Mouse (Mus musculus): Measurements from ENCODE around the gene 1600012H06Rik.
"Not testable (repeated sequence)": the region's sequence is repeated elsewhere in the genome, so short reads cannot be mapped to it uniquely, and the experiment has no call there.

1600012H06Rik gene

DNA sequence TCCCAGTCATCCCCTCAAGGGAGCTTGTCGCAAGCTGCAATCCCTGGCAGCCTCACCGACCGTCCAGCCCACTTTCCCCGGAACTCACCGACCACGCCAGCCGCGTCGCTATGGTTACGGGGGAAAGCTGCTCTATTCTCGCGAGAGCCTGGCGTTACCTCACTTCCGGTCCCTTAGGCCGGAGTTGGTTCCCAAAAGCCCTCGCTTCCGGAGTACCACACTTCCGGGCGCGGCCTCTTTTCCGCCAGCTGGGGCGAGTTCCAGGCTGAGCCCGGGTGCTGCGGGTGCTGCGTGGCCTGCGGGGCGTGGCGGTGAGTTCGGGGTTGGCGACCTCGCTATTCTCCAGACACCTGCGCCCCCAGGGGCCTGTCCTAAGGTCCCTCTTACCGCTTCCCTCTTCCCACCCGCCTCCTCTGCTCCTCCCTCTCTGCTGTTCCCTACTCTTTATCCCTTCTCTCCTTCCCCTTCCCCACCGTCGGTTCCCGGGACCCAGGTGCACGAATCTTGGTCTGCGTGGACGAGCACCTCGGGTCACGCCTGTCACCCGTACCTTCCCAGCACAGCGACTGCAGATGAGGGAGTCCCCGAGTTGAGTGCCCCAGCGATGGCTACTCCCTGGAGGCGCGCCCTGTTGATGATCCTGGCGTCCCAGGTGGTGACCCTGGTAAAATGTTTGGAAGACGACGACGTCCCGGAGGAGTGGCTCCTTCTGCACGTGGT, at the start of gene 1600012H06Rik, which contains the start of gene Wdr27:
Gene 1600012H06Rik, plus strand, starts transcription at position 176 of the 720 bp plus-strand sequence.
Gene Wdr27, minus strand, starts transcription at position 150 of the 720 bp plus-strand sequence.
- peak; percentile 99 for DNase-seq (ENCODE audit: low spot score)

GRCm38 (mm10) chr17:14895058-14895457, 47.9 kb upstream of the 1600012H06Rik start:
- DNase-seq (ENCODE audit: low spot score) = not testable (repeated sequence)

GRCm38 (mm10) chr17:14898972-14899371, 44.0 kb upstream of the 1600012H06Rik start:
- no peak for DNase-seq (ENCODE audit: low spot score)

- DNase-seq (ENCODE audit: low spot score) = no peak
Observed at GRCm38 (mm10) chr17:14903212-14903611, 39.8 kb upstream of the 1600012H06Rik start.

GRCm38 (mm10) chr17:14904206-14904605, 38.8 kb upstream of the 1600012H06Rik start:
- no peak for DNase-seq (ENCODE audit: low spot score)

DNA sequence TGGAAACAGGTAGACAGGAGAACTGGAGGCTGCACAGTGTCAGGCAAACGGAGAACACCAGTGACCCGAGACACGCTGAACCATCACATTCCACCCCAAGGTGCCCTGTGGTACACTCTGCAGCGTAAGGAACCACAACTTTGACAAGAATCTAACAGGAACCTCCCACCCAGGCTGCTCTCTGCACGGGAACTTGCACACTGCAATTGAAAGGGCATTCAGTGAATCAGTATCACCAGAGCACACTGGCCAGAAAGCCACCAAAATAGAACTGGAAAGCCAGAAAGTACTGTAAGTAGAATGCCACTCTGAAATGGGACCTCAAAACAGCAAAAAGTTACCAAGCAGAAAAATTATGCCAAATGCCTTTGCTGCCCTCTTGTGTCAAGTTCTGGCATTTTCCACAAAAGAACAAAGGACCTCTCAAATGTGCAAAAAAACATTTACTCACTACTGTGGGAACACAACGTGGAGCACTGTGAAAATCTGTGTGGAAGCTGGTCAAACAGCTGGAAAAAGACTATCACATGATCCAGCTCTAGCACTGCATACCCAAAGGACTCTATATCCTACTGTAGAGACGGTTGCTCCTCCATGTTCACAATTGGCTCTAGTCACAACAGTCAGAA, 38.2 kb upstream of the 1600012H06Rik start:
- peak; percentile 68 for DNase-seq (ENCODE audit: low spot score)

- DNase-seq (ENCODE audit: low spot score) = no peak
Observed at GRCm38 (mm10) chr17:14906611-14907010, 36.4 kb upstream of the 1600012H06Rik start.

DNA sequence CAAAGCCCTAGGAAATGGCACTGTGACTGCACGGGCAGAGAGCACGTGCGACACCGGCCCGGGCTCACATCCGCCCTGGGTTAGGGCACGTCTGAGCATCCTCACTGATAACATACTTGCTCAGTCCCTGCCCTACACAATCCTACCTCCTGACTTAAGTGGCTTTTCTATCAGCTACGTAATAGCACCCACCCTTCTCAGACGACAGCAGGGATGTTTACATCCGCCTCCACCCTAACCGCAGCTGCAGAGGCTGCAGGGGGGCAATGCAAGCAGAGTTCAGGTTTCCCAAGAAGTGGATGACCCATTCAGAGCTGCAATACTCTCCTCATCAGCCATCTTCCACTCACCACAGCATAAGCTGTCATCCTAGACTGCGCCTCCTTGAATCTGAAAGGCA, 35.8 kb upstream of the 1600012H06Rik start:
- no peak for DNase-seq (ENCODE audit: low spot score)

DNA sequence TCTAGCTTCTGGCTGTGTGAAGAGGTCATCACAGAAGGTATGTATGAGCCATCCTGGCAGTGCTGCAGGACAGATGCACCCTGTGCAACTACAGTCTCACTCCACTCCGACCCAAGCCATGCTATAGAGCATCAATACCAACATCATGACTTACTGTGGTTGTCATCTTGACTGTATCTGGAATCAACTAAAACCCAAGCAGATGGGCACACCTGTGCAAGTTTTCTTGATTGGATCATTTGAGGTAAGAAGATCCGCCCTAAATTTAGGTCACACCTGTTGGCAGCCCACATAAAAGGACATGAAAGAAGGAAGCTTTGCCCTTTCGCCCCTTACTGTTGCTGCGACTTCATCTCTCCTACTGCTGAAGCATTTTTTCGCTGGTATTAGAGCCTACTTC, 33.7 kb upstream of the 1600012H06Rik start:
- no peak for DNase-seq (ENCODE audit: low spot score)

GRCm38 (mm10) chr17:14910771-14911170, 32.2 kb upstream of the 1600012H06Rik start:
- DNase-seq (ENCODE audit: low spot score) = no peak

- no peak for DNase-seq (ENCODE audit: low spot score)
Observed at GRCm38 (mm10) chr17:14912420-14912819, 30.6 kb upstream of the 1600012H06Rik start.

DNA sequence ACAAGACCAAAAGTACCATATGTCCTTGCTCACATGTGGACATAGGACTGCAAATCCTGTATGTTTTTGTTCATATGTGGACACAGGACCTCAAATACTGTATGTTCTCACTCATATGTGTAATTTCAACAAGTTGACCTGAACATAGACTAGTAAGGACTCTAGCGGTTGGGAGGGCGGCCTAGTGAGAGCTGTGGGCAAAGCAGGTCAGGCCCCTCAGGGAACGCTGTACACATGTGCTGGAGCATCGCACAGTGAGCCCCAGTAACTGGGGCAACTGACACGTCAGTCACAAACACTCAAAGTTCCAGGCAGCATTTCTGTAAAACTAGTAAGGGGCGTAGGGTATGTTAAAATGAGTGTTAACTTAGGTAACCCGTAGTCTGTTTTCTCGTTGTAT, 30.0 kb upstream of the 1600012H06Rik start:
- no peak for DNase-seq (ENCODE audit: low spot score)

DNA sequence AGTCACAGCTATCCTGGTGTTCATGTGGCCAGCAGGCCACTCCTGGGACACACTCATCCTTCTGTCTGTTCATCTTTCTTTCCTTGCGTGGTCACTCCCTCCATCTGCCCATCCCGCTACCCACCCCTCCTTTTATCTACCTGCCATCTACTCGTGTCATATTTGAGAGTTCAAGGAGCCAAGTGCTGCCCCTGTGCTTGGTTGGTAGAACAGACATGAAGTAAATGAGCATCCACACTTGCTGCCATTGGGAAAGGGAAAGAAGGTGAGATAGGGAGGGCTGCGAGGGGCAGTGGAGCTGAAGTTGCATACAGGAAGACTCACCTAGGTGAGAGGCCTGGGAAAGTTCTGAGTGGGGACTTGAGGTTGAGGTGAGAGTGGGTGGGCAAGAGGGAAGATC, 28.6 kb upstream of the 1600012H06Rik start:
- DNase-seq (ENCODE audit: low spot score) = no peak

DNA sequence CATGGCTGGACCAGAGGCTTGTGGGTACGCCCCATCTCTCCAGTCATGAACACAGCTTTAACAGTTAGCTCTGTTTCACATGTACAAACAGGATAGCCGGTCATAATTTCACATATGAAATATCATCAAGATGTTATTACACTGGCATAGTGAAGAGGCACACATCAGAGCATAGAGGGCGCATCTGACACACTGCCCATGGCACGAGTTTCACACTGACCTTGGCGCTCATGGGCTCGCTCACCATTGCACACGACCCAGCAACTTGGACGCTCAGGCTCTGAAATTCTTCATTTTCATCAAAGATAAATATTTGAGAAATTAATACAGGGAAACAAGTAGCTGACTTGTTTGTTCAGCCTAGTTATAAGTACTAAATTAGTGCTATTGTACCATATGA, 25.1 kb upstream of the 1600012H06Rik start:
- DNase-seq (ENCODE audit: low spot score) = no peak

DNA sequence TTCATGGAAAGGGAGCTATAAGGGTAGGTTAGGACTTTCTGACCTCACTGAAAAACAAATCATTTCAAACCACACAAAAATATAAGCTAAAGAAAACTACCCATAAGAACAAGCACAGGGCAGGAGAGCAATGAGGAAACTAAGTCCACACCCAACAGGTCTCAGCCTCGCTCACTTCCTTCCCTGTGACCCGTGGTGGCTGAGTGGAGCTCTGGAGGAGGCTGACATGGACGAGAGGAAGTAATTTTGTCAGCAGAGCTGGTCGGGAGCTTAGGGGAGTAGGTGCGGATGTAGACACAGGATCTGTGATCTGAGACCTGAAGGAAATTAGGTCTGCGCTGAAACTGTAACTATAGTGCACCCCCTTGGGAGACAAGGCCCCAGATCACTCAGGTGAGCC, 21.4 kb upstream of the 1600012H06Rik start:
- DNase-seq (ENCODE audit: low spot score) = no peak

- DNase-seq (ENCODE audit: low spot score) = no peak
Observed at GRCm38 (mm10) chr17:14927644-14928218, 15.3 kb upstream of the 1600012H06Rik start.

DNA sequence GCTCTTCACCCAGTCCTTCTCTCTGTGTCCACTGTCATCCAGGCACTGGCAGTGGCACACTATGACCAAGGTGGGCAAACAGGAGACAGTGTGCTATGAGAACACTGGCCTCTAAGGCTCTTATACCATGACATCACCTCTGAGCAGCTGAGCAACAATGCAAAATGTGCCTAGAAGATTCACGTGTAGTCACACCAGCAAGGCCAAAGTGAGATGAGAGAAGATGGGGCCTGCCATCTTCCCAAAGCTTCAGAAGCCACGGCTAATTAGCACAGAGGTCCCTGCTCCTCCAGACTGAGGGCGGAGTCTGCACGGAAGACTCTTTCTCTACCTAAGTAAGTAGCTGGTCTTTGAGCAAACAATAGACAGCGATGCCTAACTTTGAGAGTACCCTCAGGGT, 14.4 kb upstream of the 1600012H06Rik start:
- no peak for DNase-seq (ENCODE audit: low spot score)

DNA sequence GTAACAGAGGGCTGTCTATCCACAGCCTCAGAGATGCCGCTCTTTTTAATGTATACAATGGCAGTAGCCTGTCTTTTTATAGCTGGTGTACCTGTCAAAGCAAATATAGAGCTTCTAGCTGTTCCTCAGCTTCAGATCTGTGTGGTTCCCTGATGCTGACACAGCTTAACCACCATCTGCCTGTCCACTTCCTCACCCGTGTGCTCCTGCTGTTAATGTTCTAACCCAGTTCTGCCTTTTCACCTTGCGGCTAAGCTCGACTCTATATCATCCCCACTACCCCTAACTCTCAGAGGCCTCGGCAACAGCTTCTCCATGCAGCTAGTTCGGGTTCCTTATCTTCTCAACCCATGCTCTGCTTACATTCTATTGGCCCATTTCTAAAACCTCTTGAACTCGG, 12.3 kb upstream of the 1600012H06Rik start:
- no peak for DNase-seq (ENCODE audit: low spot score)

- no peak for DNase-seq (ENCODE audit: low spot score)
Observed at GRCm38 (mm10) chr17:14931469-14931868, 11.5 kb upstream of the 1600012H06Rik start.

DNA sequence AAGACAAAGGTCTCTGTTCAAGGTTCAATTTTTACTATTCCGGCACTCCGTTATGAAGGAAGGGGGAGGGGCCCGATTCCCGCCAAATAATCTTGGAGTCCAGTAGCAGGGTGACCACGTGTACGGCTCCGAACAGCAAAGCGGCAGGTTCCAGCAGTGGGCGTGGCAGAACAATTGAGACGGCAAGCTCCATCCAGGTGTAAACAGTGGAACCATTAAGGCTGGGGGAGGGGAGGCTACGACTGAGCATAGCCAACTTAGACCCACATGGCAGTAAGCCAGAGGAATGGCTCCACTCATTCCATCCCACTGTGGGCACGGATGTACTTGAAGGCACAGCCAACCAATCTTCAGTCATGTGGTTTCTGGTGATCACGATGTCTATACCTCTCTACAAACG, 7.7 kb upstream of the 1600012H06Rik start:
- not testable (repeated sequence) for DNase-seq (ENCODE audit: low spot score)

DNA sequence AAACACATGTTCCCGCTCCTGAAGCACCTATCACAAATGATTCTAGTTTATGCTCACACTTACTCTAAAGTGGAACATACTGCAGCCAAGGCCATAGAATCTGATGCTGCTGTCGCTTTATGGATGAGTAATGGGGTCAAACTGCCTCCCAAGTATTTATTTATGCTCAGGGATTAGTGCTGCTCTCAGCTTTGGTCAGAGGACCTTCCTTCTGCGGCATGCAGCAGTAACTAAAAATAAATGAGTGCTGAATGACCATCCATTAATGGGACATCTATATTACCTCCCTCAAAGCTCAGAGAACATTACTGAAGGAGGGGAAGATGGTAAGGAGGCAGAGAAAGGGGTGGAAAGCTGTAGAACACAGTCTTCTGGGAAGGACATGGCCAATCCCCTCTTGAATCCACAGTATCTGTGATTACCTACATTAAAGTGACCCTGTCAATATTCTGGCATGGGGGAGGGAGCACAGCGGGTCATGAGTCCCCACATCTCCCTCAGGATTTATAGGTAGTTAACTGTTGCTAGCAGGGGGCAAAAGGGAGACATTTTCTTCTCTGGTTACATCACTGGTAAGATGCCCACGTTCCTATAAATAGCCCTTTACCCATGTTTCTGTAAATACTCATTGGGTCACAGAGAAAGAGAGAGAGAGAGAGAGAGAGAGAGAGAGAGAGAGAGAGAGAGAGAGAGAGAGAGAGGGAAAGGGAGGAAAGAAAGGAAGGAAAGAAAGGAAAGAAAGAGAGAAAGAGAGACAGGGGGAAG, 7.0 kb upstream of the 1600012H06Rik start:
- no peak for DNase-seq (ENCODE audit: low spot score)

- DNase-seq (ENCODE audit: low spot score) = not testable (repeated sequence)
Observed at GRCm38 (mm10) chr17:14942181-14942580, 803 bp upstream of the 1600012H06Rik start.

- no peak for DNase-seq (ENCODE audit: low spot score)
Observed at GRCm38 (mm10) chr17:14943729-14944059, 710 bp downstream of the 1600012H06Rik start.
